Mouse (Mus musculus) embryonic fibroblast, embryonic 13.5 days (primary cell): ENCODE results near the gene Tubg1.

Experiments used
- CTCF ChIP-seq: IDR thresholded peaks from 2 replicates; pipeline ENCODE4 v1.5.1; 2011; ENCODE audit warnings: mild to moderate bottlenecking, control low read depth, low read length, moderate library complexity, borderline replicate concordance; ENCODE audit not compliant: insufficient read depth
- POLR2A ChIP-seq: IDR thresholded peaks from 2 replicates; pipeline ENCODE4 v1.6.1; 2011; ENCODE audit warnings: low read depth, mild to moderate bottlenecking, control low read depth, low read length, moderate library complexity

GRCm38 (mm10) chr11:101078121-101078520 lies 41.6 kb upstream of the Tubg1 start, which contains the start of gene Hsd17b1:
- TF ChIP-seq POLR2A (no peak), CTCF (no peak)
